Mouse (Mus musculus) forebrain, postnatal 0 days (tissue): Measurements from ENCODE around the gene Olfr600. TPM values are rescaled to one million over a fixed set of nuclear protein-coding genes. Genes with fewer than 3 reads are reported as not detected.

Experiments
- polyA plus RNA-seq: library from polyadenylated mRNA; unstranded; fragments of >200 nt; fragmentation: Nextera tagmentation; extraction: Ambion mirVana; gene quantifications from 2 replicates; pipeline ENCODE4 v1.2.1, GENCODE M21; 2015
- total RNA-seq: library from RNA; depleted of rRNA; stranded (reverse); fragments of >200 nt; gene quantifications from 2 replicates; pipeline ENCODE4 v1.2.3, GENCODE M21; 2014; rRNA removed

Olfr600 gene
- total and polyA plus RNA-seq, 2 experiments from 2014 or later = not detected

Other genes starting within 250 kb of the Olfr600 start
- not detected in 2 replicates for gene Olfr586, start 224.0 kb downstream of the Olfr600 start, total RNA-seq
- not detected in 2 replicates for gene Olfr586, start 224.0 kb downstream of the Olfr600 start, polyA plus RNA-seq
- not detected in 2 replicates for gene Olfr588-ps1, start 208.8 kb downstream of the Olfr600 start, total RNA-seq
- gene Olfr588-ps1, start 208.8 kb downstream of the Olfr600 start, polyA plus RNA-seq = not detected in 2 replicates
- not detected in 2 replicates for gene Olfr589, start 193.3 kb downstream of the Olfr600 start, total RNA-seq
- not detected in 2 replicates for gene Olfr589, start 193.3 kb downstream of the Olfr600 start, polyA plus RNA-seq
- gene Olfr591, start 171.3 kb downstream of the Olfr600 start, total RNA-seq = not detected in 2 replicates
- not detected in 2 replicates for gene Olfr591, start 171.3 kb downstream of the Olfr600 start, polyA plus RNA-seq
- gene Olfr592, start 164.9 kb downstream of the Olfr600 start, total RNA-seq = not detected in 2 replicates
- not detected in 2 replicates for gene Olfr592, start 164.9 kb downstream of the Olfr600 start, polyA plus RNA-seq
- gene Olfr593, start 137.8 kb downstream of the Olfr600 start, total RNA-seq = not detected in 2 replicates
- not detected in 2 replicates for gene Olfr593, start 137.8 kb downstream of the Olfr600 start, polyA plus RNA-seq
- not detected in 2 replicates for gene Olfr594, start 132.7 kb downstream of the Olfr600 start, total RNA-seq
- gene Olfr594, start 132.7 kb downstream of the Olfr600 start, polyA plus RNA-seq = not detected in 2 replicates
- gene Usp17ld, start 97.2 kb downstream of the Olfr600 start, total RNA-seq = not detected in 2 replicates
- gene Usp17ld, start 97.2 kb downstream of the Olfr600 start, polyA plus RNA-seq = not detected in 2 replicates
- not detected in 2 replicates for gene Olfr596, start 44.0 kb downstream of the Olfr600 start, total RNA-seq
- gene Olfr596, start 44.0 kb downstream of the Olfr600 start, polyA plus RNA-seq = not detected in 2 replicates
- gene Olfr597, start 33.4 kb downstream of the Olfr600 start, total RNA-seq = 0.24 TPM in 1 of 2 replicates, not detected in the other
- not detected in 2 replicates for gene Olfr597, start 33.4 kb downstream of the Olfr600 start, polyA plus RNA-seq
- gene Olfr598, start 26.1 kb downstream of the Olfr600 start, total RNA-seq = not detected in 2 replicates
- not detected in 2 replicates for gene Olfr598, start 26.1 kb downstream of the Olfr600 start, polyA plus RNA-seq
- not detected in 2 replicates for gene Olfr599, start 13.8 kb downstream of the Olfr600 start, total RNA-seq
- not detected in 2 replicates for gene Olfr599, start 13.8 kb downstream of the Olfr600 start, polyA plus RNA-seq
- not detected in 2 replicates for gene Olfr601, start 13.0 kb upstream of the Olfr600 start, total RNA-seq
- gene Olfr601, start 13.0 kb upstream of the Olfr600 start, polyA plus RNA-seq = not detected in 2 replicates
- gene Olfr603, start 36.5 kb upstream of the Olfr600 start, total RNA-seq = not detected in 2 replicates
- gene Olfr603, start 36.5 kb upstream of the Olfr600 start, polyA plus RNA-seq = not detected in 2 replicates
- gene Usp17lc, start 65.4 kb upstream of the Olfr600 start, total RNA-seq = not detected in 2 replicates
- gene Usp17lc, start 65.4 kb upstream of the Olfr600 start, polyA plus RNA-seq = not detected in 2 replicates
- gene Olfr605, start 95.8 kb upstream of the Olfr600 start, total RNA-seq = not detected in 2 replicates
- gene Olfr605, start 95.8 kb upstream of the Olfr600 start, polyA plus RNA-seq = not detected in 2 replicates
- gene Olfr606, start 99.4 kb upstream of the Olfr600 start, total RNA-seq = not detected in 2 replicates
- not detected in 2 replicates for gene Olfr606, start 99.4 kb upstream of the Olfr600 start, polyA plus RNA-seq
- gene Olfr607, start 114.5 kb upstream of the Olfr600 start, total RNA-seq = not detected in 2 replicates
- not detected in 2 replicates for gene Olfr607, start 114.5 kb upstream of the Olfr600 start, polyA plus RNA-seq
- gene Olfr608, start 120.2 kb upstream of the Olfr600 start, total RNA-seq = not detected in 2 replicates
- not detected in 2 replicates for gene Olfr608, start 120.2 kb upstream of the Olfr600 start, polyA plus RNA-seq
- gene Olfr609, start 148.4 kb upstream of the Olfr600 start, total RNA-seq = not detected in 2 replicates
- not detected in 2 replicates for gene Olfr609, start 148.4 kb upstream of the Olfr600 start, polyA plus RNA-seq
- gene Olfr610, start 162.5 kb upstream of the Olfr600 start, total RNA-seq = not detected in 2 replicates
- gene Olfr610, start 162.5 kb upstream of the Olfr600 start, polyA plus RNA-seq = not detected in 2 replicates
- gene Olfr611, start 171.2 kb upstream of the Olfr600 start, total RNA-seq = not detected in 2 replicates
- not detected in 2 replicates for gene Olfr611, start 171.2 kb upstream of the Olfr600 start, polyA plus RNA-seq
- not detected in 2 replicates for gene Olfr612, start 193.0 kb upstream of the Olfr600 start, total RNA-seq
- not detected in 2 replicates for gene Olfr612, start 193.0 kb upstream of the Olfr600 start, polyA plus RNA-seq
- gene Olfr613, start 198.4 kb upstream of the Olfr600 start, total RNA-seq = not detected in 2 replicates
- not detected in 2 replicates for gene Olfr613, start 198.4 kb upstream of the Olfr600 start, polyA plus RNA-seq
- gene Olfr615, start 206.4 kb upstream of the Olfr600 start, total RNA-seq = not detected in 2 replicates
- gene Olfr615, start 206.4 kb upstream of the Olfr600 start, polyA plus RNA-seq = not detected in 2 replicates
- not detected in 2 replicates for gene Olfr616, start 219.5 kb upstream of the Olfr600 start, total RNA-seq
- gene Olfr616, start 219.5 kb upstream of the Olfr600 start, polyA plus RNA-seq = not detected in 2 replicates
- not detected in 2 replicates for gene Olfr617, start 223.4 kb upstream of the Olfr600 start, total RNA-seq
- gene Olfr617, start 223.4 kb upstream of the Olfr600 start, polyA plus RNA-seq = not detected in 2 replicates
- gene Olfr618, start 240.4 kb upstream of the Olfr600 start, total RNA-seq = not detected in 2 replicates
- gene Olfr618, start 240.4 kb upstream of the Olfr600 start, polyA plus RNA-seq = not detected in 2 replicates